Mouse (Mus musculus): Measurements from ENCODE around the gene Cdkal1. TPM values are rescaled to one million over a fixed set of nuclear protein-coding genes. Genes with fewer than 3 reads are reported as not detected.

The Cdkal1 gene
- total RNA-seq, 1 experiment = 20.8 TPM

DNA sequence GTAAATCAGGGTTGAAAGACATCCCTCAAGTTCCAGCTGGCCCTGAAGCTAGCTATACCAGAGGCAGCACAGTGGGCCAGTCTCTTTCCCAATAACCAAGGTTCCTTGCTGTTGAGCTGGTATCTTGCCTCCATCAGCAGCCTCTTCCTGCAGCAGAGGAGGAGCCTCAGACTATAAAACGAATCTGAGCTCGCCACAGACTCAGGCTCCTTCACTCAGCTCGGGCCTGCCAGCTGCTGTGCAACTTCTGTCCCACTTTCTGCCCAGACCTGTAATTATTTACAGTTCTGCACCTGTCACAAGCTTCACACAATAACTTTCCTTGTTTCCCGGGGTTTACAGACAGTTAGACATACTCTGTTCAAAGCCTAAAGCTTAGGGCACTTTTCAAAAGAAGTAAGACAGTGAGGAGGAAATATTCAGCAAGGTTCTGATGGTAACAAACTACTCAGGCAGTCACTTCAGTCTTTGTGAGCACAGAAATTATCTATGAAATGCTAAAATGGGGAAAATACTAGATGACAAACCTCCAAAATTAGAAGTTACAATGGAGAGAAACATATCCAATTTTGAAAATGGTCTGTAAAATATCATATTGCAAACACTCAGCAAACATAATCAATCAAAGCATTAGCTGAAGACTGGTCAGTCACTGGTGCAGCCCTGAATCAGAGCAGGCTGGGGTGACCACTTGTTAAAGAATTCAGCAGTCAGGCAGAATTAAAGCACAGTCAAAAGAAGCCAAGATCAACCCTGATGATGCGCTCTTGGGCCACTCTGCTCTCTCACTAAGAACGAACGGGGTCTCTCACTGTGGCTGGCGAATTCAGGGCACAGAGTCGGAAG, 108.8 kb downstream of the Cdkal1 start:
- H3K27ac ChIP-seq (ENCODE audit: insufficient read depth, low read depth, low read length, poor library complexity, severe bottlenecking) = no peak overlapping the region
- TF ChIP-seq ZNF384 (IDR thresholded peaks at IDR 0.05; ENCODE audit: low read depth, low read length) (no peak), HCFC1 (IDR thresholded peaks at IDR 0.05; ENCODE audit: borderline replicate concordance, insufficient read depth, low read length) (no peak), MAFK (IDR thresholded peaks at IDR 0.05; ENCODE audit: insufficient read depth, low read depth, low read length) (no peak), CHD2 (IDR thresholded peaks at IDR 0.05; ENCODE audit: low read depth, low read length) (no peak), ZC3H11A (IDR thresholded peaks at IDR 0.05; ENCODE audit: borderline replicate concordance, low read depth, low read length) (no peak)
- DNase-seq (ENCODE audit: low read depth, low spot score) = no peak
- H3K9ac ChIP-seq (ENCODE audit: insufficient read depth, low read depth, low read length, poor library complexity, severe bottlenecking) = no peak overlapping the region
- H3K9me3 ChIP-seq (ENCODE audit: control insufficient read depth, insufficient read depth, low read depth, low read length) = no peaks in the 10 kb centered on the region
- no peaks in the 10 kb centered on the region for H3K4me1 ChIP-seq (ENCODE audit: control insufficient read depth in 2 of 2, insufficient read depth in 2 of 2, low read length in 2 of 2, poor library complexity in 1 of 2)
- H3K4me3 ChIP-seq (ENCODE audit: insufficient read depth in 1 of 2, low read depth in 1 of 2, low read length in 2 of 2, poor library complexity in 1 of 2, severe bottlenecking in 1 of 2) = no peak overlapping the region
- in situ Hi-C loops (cut with MboI; ENCODE audit: low sequenced_read_pairs in 2 of 2, unreplicated experiment in 2 of 2) = no loop called here
- no peaks in the 10 kb centered on the region for H3K36me3 ChIP-seq (ENCODE audit: control insufficient read depth, insufficient read depth, low read length, poor library complexity, severe bottlenecking)

DNA sequence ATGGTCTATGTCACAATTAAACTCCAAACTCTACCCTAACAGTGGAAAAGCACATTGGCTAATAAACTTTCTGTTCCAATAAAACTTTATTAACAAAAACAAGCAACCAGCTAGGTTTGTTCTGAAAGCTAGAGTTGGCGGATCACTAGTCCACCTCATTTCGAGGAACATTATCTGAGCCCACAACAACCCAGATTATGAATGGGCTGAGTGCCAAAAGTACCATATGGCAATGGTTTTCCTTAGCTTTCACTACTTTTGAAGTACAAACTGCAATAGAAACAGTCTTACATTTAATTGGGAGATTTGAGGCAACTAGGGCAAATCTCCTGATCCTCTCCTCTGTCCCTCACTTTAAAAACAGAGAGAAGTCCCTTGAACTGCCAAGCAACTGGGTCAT, 110.4 kb downstream of the Cdkal1 start:
- no peak overlapping the region for H3K4me3 ChIP-seq (ENCODE audit: insufficient read depth in 1 of 2, low read depth in 1 of 2, low read length in 2 of 2, poor library complexity in 1 of 2, severe bottlenecking in 1 of 2)
- no peak for DNase-seq (ENCODE audit: low read depth, low spot score)
- no peak overlapping the region for H3K9ac ChIP-seq (ENCODE audit: insufficient read depth, low read depth, low read length, poor library complexity, severe bottlenecking)
- H3K4me1 ChIP-seq (ENCODE audit: control insufficient read depth in 2 of 2, insufficient read depth in 2 of 2, low read length in 2 of 2, poor library complexity in 1 of 2) = no peaks in the 10 kb centered on the region
- TF ChIP-seq ZNF384 (IDR thresholded peaks at IDR 0.05; ENCODE audit: low read depth, low read length) (no peak), ZC3H11A (IDR thresholded peaks at IDR 0.05; ENCODE audit: borderline replicate concordance, low read depth, low read length) (no peak), MAFK (IDR thresholded peaks at IDR 0.05; ENCODE audit: insufficient read depth, low read depth, low read length) (no peak), CHD2 (IDR thresholded peaks at IDR 0.05; ENCODE audit: low read depth, low read length) (no peak)
- H3K9me3 ChIP-seq (ENCODE audit: control insufficient read depth, insufficient read depth, low read depth, low read length) = no peaks in the 10 kb centered on the region
- H3K27ac ChIP-seq (ENCODE audit: insufficient read depth, low read depth, low read length, poor library complexity, severe bottlenecking) = no peak overlapping the region
- in situ Hi-C loops (cut with MboI; ENCODE audit: low sequenced_read_pairs in 2 of 2, unreplicated experiment in 2 of 2) = no loop called here
- no peaks in the 10 kb centered on the region for H3K36me3 ChIP-seq (ENCODE audit: control insufficient read depth, insufficient read depth, low read length, poor library complexity, severe bottlenecking)

DNA sequence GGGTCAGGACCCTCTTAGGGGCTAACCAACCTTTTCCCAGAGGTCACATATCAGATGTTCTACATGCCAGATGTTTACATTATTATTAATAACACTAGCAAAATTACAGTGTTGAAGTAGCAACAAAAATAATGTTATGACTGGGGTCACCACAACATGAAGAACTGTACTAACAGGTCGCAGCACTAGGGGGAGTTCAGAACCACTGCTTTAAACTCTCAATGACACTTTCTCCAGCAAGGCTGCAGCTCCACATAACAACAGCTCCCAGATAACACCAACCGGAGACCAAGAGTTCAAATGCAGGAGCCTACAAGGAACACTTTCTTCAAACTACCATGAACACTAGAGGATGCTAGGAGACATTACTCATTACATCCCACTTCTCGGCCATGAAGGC, 111.3 kb downstream of the Cdkal1 start:
- Histone ChIP-seq H3K9ac (ENCODE audit: insufficient read depth, low read depth, low read length, poor library complexity, severe bottlenecking) (no peak overlapping the region), H3K36me3 (ENCODE audit: control insufficient read depth, insufficient read depth, low read length, poor library complexity, severe bottlenecking) (no peaks in the 10 kb centered on the region), H3K9me3 (ENCODE audit: control insufficient read depth, insufficient read depth, low read depth, low read length) (no peaks in the 10 kb centered on the region), H3K27ac (ENCODE audit: insufficient read depth, low read depth, low read length, poor library complexity, severe bottlenecking) (no peak overlapping the region), H3K4me3 (ENCODE audit: insufficient read depth in 1 of 2, low read depth in 1 of 2, low read length in 2 of 2, poor library complexity in 1 of 2, severe bottlenecking in 1 of 2) (no peak overlapping the region), H3K4me1 (ENCODE audit: control insufficient read depth in 2 of 2, insufficient read depth in 2 of 2, low read length in 2 of 2, poor library complexity in 1 of 2) (no peaks in the 10 kb centered on the region)
- no peak for DNase-seq (ENCODE audit: low read depth, low spot score)
- in situ Hi-C loops (cut with MboI; ENCODE audit: low sequenced_read_pairs in 2 of 2, unreplicated experiment in 2 of 2) = no loop called here
- TF ChIP-seq CHD2 (IDR thresholded peaks at IDR 0.05; ENCODE audit: low read depth, low read length) (no peak), ZC3H11A (IDR thresholded peaks at IDR 0.05; ENCODE audit: borderline replicate concordance, low read depth, low read length) (no peak), MAFK (IDR thresholded peaks at IDR 0.05; ENCODE audit: insufficient read depth, low read depth, low read length) (no peak), HCFC1 (IDR thresholded peaks at IDR 0.05; ENCODE audit: borderline replicate concordance, insufficient read depth, low read length) (no peak), ZNF384 (IDR thresholded peaks at IDR 0.05; ENCODE audit: low read depth, low read length) (no peak)

DNA sequence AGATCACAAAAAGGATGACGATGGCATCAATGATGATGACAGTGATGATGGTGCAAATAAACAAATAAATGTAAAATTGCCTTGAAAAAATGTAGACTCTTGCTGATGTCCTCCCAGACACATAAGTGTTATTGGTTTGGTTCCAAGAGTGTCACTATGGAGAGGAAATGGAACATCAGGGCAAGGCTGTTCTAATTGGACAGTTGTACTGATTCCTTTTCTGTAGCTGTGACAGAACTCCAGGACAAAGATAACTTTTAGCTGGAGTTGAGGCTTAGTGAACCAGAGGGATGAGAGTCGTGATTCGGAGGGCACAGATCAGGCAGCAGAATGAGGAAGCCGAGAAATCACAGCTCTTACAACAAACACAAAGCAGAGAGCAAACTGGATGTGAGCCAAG, 111.7 kb downstream of the Cdkal1 start:
- Histone ChIP-seq H3K9ac (ENCODE audit: insufficient read depth, low read depth, low read length, poor library complexity, severe bottlenecking) (no peak overlapping the region), H3K4me3 (ENCODE audit: insufficient read depth in 1 of 2, low read depth in 1 of 2, low read length in 2 of 2, poor library complexity in 1 of 2, severe bottlenecking in 1 of 2) (no peak overlapping the region), H3K27ac (ENCODE audit: insufficient read depth, low read depth, low read length, poor library complexity, severe bottlenecking) (no peak overlapping the region), H3K4me1 (ENCODE audit: control insufficient read depth in 2 of 2, insufficient read depth in 2 of 2, low read length in 2 of 2, poor library complexity in 1 of 2) (no peaks in the 10 kb centered on the region), H3K36me3 (ENCODE audit: control insufficient read depth, insufficient read depth, low read length, poor library complexity, severe bottlenecking) (no peaks in the 10 kb centered on the region), H3K9me3 (ENCODE audit: control insufficient read depth, insufficient read depth, low read depth, low read length) (no peaks in the 10 kb centered on the region)
- no peak for DNase-seq (ENCODE audit: low read depth, low spot score)
- TF ChIP-seq ZNF384 (IDR thresholded peaks at IDR 0.05; ENCODE audit: low read depth, low read length) = no peak
- TF ChIP-seq CHD2 (IDR thresholded peaks at IDR 0.05; ENCODE audit: low read depth, low read length) = no peak
- TF ChIP-seq HCFC1 (IDR thresholded peaks at IDR 0.05; ENCODE audit: borderline replicate concordance, insufficient read depth, low read length) = no peak
- no peak for TF ChIP-seq MAFK (IDR thresholded peaks at IDR 0.05; ENCODE audit: insufficient read depth, low read depth, low read length)
- no peak for TF ChIP-seq ZC3H11A (IDR thresholded peaks at IDR 0.05; ENCODE audit: borderline replicate concordance, low read depth, low read length)
- in situ Hi-C loops (cut with MboI; ENCODE audit: low sequenced_read_pairs in 2 of 2, unreplicated experiment in 2 of 2) = no loop called here

Measured in ES-E14 (cell line).